Mouse (Mus musculus): ENCODE results near the gene F12. TPM values are rescaled to one million over a fixed set of nuclear protein-coding genes. Genes with fewer than 3 reads are reported as not detected.

F12 gene
- polyA plus RNA-seq, 1 experiment from 2014 or later = not detected

GRCm38 (mm10) chr13:55405783-55406390, 20.7 kb downstream of the F12 start:
- no peak for DNase-seq
- 65% methylated on average over 13 of the region's 13 CpGs for WGBS
- no peak overlapping the region for H3K4me3 ChIP-seq (ENCODE audit: low read depth, low read length)

GRCm38 (mm10) chr13:55404853-55405782, 21.5 kb downstream of the F12 start:
- 12% methylated on average over 11 of the region's 11 CpGs for WGBS
- Histone ChIP-seq H3K9ac (0 out of 2 replicates have a peak overlapping the region, but pooled peaks have one; percentile 7), H3K4me1 (ENCODE audit: insufficient read depth) (no peaks in the 10 kb centered on the region), H3K27me3 (ENCODE audit: insufficient read depth, low read length) (0 out of 2 replicates have a peak, but pooled peaks cover 2% of the 10 kb centered on the region), H3K27ac (ENCODE audit: low read depth) (no peak overlapping the region), H3K9me3 (ENCODE audit: low read depth, low read length) (no peaks in the 10 kb centered on the region), H3K36me3 (ENCODE audit: insufficient read depth) (no peaks in the 10 kb centered on the region), H3K4me2 (no peak overlapping the region), H3K4me3 (ENCODE audit: low read depth, low read length) (no peak overlapping the region)
- DNase-seq = peak; percentile 96
- peak; percentile 96 for TF ChIP-seq CTCF (IDR thresholded peaks at IDR 0.05; ENCODE audit: low read depth)
- ATAC-seq (ENCODE audit: insufficient read depth) = peak; percentile 92; the same call in 1 of the 2 replicates

More at GRCm38 (mm10) chr13:55405783-55406390, 20.7 kb downstream of the F12 start:
- Histone ChIP-seq H3K27ac (ENCODE audit: low read depth) (no peak overlapping the region), H3K4me1 (ENCODE audit: insufficient read depth) (no peaks in the 10 kb centered on the region), H3K9me3 (ENCODE audit: low read depth, low read length) (no peaks in the 10 kb centered on the region), H3K9ac (0 out of 2 replicates have a peak overlapping the region, but pooled peaks have one; percentile 7), H3K27me3 (ENCODE audit: insufficient read depth, low read length) (0 out of 2 replicates have a peak, but pooled peaks cover 2% of the 10 kb centered on the region), H3K36me3 (ENCODE audit: insufficient read depth) (no peaks in the 10 kb centered on the region), H3K4me2 (no peak overlapping the region)
- ATAC-seq (ENCODE audit: insufficient read depth) = peak; percentile 41; the same call in 1 of the 2 replicates
- no peak for TF ChIP-seq CTCF (IDR thresholded peaks at IDR 0.05; ENCODE audit: low read depth)

- no peak for TF ChIP-seq CTCF (IDR thresholded peaks at IDR 0.05; ENCODE audit: low read depth)
- Histone ChIP-seq H3K4me1 (ENCODE audit: insufficient read depth) (no peaks in the 10 kb centered on the region), H3K27ac (ENCODE audit: low read depth) (no peak overlapping the region), H3K27me3 (ENCODE audit: insufficient read depth, low read length) (0 out of 2 replicates have a peak, but pooled peaks cover 2% of the 10 kb centered on the region), H3K4me3 (ENCODE audit: low read depth, low read length) (no peak overlapping the region), H3K9me3 (ENCODE audit: low read depth, low read length) (no peaks in the 10 kb centered on the region), H3K9ac (no peak overlapping the region), H3K4me2 (no peak overlapping the region), H3K36me3 (ENCODE audit: insufficient read depth) (no peaks in the 10 kb centered on the region)
- WGBS = 68% methylated on average over 15 of the region's 15 CpGs
- ATAC-seq (ENCODE audit: insufficient read depth) (no peak), DNase-seq (no peak)
These were observed 22.4 kb downstream of the F12 start for GRCm38 (mm10) chr13:55403935-55404852.

DNA sequence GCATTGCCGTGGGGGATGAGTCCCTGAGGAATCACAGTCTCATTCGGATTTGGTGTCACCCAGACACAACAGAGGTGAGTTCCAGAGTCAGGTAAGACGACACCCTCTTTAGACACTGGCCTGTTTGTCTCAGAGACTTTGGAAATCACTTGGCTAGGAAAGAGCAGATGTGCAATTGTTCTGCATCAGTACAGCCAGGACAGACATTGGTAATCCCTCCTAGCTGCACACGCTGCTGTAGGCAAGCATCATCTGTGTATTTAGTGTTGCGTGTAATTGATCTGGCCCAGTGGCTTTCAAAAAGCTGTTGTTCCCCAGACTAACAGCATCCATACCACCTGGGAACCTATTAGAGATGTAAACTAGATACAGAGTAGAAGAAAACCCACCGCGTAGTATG, 23.3 kb downstream of the F12 start:
- H3K4me2 ChIP-seq = no peak overlapping the region
- no peak overlapping the region for H3K27ac ChIP-seq (ENCODE audit: low read depth)
- no peak for DNase-seq
- no peaks in the 10 kb centered on the region for H3K36me3 ChIP-seq (ENCODE audit: insufficient read depth)
- H3K4me1 ChIP-seq (ENCODE audit: insufficient read depth) = no peaks in the 10 kb centered on the region
- no peak for ATAC-seq (ENCODE audit: insufficient read depth)
- H3K27me3 ChIP-seq (ENCODE audit: insufficient read depth, low read length) = 0 out of 2 replicates have a peak, but pooled peaks cover 2% of the 10 kb centered on the region
- no peaks in the 10 kb centered on the region for H3K9me3 ChIP-seq (ENCODE audit: low read depth, low read length)
- WGBS = 66% methylated on average over 7 of the region's 7 CpGs
- TF ChIP-seq CTCF (IDR thresholded peaks at IDR 0.05; ENCODE audit: low read depth) = no peak
- H3K9ac ChIP-seq = no peak overlapping the region
- no peak overlapping the region for H3K4me3 ChIP-seq (ENCODE audit: low read depth, low read length)

- H3K4me1 ChIP-seq (ENCODE audit: insufficient read depth) = no peaks in the 10 kb centered on the region
- no peak overlapping the region for H3K4me3 ChIP-seq (ENCODE audit: low read depth, low read length)
- DNase-seq (no peak), ATAC-seq (ENCODE audit: insufficient read depth) (no peak)
- TF ChIP-seq CTCF (IDR thresholded peaks at IDR 0.05; ENCODE audit: low read depth) = no peak
- no peaks in the 10 kb centered on the region for H3K36me3 ChIP-seq (ENCODE audit: insufficient read depth)
- H3K27me3 ChIP-seq (ENCODE audit: insufficient read depth, low read length) = no peaks in the 10 kb centered on the region
- no peak overlapping the region for H3K9ac ChIP-seq
- no peaks in the 10 kb centered on the region for H3K9me3 ChIP-seq (ENCODE audit: low read depth, low read length)
- 47% methylated on average over 1 of the region's 1 CpGs for WGBS
- no peak overlapping the region for H3K27ac ChIP-seq (ENCODE audit: low read depth)
- no peak overlapping the region for H3K4me2 ChIP-seq
These were observed 26.6 kb downstream of the F12 start for GRCm38 (mm10) chr13:55400039-55400346.

DNA sequence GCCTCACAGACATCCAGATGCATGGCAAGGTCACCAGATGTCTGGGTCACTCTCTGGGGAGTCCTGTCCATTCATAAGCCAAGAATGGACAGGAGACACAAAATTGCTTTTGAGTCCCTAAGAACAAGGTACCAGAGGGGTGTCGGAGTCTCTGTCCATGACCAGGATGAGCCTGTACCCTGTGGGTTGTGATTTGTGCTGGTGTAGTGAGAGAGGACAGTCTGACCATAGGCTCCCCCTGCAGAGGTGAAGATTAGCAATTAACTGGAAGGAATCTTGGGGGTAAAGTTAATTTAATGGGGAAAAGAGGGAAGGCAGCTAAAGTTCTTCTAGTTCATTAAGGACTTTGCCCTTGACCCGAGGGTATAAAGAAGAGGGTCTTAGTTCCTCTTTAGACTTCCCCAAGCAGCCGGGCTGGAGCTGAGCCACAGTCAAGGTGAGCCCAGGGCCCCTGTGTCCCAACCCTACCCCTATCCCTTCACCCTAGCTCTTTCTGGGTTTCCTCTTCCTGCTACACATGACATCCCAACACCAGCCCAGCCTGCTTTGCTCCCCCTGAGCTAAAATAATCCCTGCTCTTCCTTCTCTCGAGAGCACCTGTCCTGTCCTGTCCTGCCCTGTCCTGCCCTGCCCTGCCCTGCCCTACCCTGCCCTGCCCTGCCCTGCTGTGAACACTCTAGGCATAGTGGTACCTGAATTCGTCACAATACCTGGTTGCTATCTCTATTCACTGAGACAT, 27.1 kb downstream of the F12 start:
- H3K27me3 ChIP-seq (ENCODE audit: insufficient read depth, low read length) = 0 out of 2 replicates have a peak, but pooled peaks cover 2% of the 10 kb centered on the region
- H3K27ac ChIP-seq (ENCODE audit: low read depth) = no peak overlapping the region
- no peak overlapping the region for H3K9ac ChIP-seq
- H3K4me1 ChIP-seq (ENCODE audit: insufficient read depth) = no peaks in the 10 kb centered on the region
- WGBS = 64% methylated on average over 5 of the region's 5 CpGs
- H3K4me3 ChIP-seq (ENCODE audit: low read depth, low read length) = no peak overlapping the region
- H3K36me3 ChIP-seq (ENCODE audit: insufficient read depth) = no peaks in the 10 kb centered on the region
- DNase-seq (no peak), ATAC-seq (ENCODE audit: insufficient read depth) (no peak)
- H3K9me3 ChIP-seq (ENCODE audit: low read depth, low read length) = no peaks in the 10 kb centered on the region
- H3K4me2 ChIP-seq = no peak overlapping the region
- no peak for TF ChIP-seq CTCF (IDR thresholded peaks at IDR 0.05; ENCODE audit: low read depth)
